Mouse (Mus musculus) urinary bladder, postnatal 25 days (tissue): Measurements from ENCODE around the gene Mccc2.

Experiments
- DNase-seq: peaks from one replicate; pipeline ENCODE4 v3.0.0; 2022; ENCODE audit warnings: low spot score

The Mccc2 gene

DNA sequence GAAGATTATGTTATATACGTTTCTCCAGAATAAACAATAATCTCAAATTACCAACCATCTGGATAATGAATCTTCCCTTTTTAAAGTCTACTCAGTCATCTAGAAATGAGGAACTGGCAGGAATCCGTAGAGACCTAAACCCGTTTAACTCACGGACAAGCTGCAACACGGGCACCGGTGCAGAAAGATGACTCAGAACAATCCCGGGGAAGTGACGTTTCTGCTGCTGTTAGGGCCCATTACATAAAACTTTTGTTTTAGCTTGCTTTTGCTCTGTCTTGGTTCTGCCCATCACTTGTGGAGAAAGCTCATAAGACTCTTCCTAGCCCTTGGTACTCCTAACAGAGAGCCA, 76.1 kb downstream of the Mccc2 start:
- DNase-seq = no peak

DNA sequence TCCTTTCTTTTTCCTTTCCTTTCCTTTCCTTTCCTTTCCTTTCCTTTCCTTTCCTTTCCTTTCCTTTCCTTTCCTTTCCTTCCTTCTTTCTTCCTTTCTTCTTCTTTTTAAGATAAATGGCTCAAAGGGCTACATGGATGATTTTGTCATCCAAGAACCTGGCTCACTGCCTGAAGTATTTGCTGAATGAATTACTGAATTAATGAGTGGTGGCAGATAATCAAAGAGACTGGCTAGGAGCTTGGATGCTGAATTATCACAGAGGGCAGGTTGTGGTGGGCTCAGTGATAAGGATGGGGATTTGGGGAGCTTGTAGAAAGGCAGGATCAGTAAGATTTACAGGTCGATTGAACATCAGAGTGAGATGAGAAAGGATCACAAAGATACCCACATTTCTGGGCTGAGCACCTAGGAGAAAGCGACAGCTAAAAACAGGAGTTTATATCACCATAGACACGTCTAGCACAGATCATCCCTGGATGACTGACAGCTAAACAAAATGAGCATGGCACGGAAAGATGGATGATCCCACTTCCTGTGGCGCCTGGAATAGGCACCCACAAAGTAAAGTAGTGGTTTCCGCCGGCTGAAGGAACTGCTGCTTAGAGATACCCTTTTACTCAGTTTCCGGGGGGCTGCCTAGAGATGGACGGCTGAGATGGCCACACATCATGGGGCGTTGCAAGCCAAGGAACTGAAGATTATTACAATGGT, 76.7 kb downstream of the Mccc2 start:
- no peak for DNase-seq

DNA sequence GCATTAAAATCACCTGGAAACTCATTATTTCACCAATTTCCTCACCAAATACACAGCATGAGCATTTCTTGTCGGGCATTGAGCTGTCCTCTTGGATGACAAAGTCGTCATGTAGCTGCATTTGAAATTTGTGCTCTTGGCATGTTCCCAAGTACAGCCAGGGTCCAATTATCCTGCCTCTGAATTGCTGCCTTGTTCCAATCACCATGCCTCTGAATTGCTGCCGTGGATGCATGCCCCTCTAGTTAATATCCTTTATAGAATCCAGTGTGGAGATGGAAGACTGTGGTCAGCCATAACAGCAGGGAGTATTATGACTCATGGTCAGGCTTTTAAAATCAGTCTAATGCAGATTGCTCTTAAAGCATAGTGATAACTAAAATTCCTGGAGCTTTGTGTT, 77.7 kb downstream of the Mccc2 start:
- no peak for DNase-seq

DNA sequence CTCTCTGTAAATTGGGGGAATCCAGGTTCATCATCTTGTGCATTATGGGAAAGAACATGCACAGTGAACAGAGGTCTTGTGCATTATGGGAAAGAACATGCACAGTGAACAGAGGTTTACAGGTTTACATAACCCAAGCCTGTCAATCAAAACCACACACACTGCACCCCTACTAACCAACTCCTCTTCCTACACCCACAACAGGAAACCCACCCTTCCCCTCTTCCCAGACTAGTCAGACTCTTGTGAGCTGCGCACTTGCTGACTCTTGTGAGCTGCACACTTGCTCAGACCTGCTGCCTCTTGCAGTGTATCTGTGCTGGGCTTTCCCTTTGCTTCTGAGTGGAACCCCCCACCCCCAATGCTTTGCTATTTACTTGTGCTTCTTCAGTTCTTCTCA, 83.0 kb downstream of the Mccc2 start:
- DNase-seq = no peak

DNA sequence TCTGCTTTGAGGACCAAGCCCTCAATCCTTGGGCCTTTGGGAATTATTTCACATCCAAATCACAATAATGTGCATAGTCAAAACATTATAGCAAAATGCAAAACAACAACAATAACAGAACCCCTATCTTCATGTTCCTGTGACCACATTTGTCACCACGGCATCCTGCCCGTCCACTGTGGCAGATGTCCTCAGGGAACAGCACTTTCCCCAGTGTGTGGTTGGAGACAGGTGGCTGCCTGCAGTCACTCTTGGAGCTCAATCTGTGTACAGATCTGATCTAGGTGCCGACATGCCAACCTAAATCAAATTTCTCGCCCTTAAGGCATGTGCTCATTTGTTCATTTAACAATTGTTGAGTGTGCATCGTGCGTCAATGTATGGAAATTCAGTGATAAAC, 83.9 kb downstream of the Mccc2 start:
- DNase-seq = no peak

DNA sequence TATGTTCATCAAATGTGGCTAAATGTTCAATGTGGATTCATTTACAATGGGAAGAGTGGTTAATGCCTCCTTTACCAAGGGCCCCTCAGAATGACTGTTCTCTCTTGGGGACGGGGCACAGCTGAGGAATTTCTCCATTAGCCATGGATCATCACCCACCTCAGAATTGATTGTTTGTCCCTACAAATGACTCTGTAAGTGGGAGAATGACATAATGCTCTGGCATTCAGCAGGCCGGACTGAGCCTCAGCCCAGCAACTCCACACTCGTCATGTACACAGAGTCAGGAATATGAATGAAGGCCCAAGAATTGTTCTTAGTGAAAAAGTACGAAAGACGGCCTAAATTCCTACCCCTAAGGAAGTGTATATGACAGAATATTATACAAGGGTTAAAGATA, 89.2 kb downstream of the Mccc2 start:
- no peak for DNase-seq

DNA sequence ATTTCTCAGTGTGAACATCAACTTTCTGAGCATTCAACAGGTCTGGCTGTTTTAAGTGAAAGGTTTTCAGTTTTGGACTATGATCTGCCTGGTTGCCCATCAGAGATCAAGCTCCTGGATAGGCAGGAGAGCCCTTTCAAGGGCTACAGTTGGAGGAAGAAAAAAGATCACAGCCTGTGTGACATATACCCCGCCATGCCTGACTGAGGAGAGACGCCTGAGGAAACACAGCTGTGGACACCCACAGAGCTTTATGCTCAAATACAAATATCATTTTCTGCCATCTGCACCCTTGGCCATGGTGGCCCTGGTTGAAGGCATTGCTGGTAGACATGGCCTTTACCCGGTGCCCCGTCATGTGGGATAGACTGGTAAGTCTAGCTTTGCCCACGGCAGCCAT, 99.8 kb downstream of the Mccc2 start:
- DNase-seq = no peak

DNA sequence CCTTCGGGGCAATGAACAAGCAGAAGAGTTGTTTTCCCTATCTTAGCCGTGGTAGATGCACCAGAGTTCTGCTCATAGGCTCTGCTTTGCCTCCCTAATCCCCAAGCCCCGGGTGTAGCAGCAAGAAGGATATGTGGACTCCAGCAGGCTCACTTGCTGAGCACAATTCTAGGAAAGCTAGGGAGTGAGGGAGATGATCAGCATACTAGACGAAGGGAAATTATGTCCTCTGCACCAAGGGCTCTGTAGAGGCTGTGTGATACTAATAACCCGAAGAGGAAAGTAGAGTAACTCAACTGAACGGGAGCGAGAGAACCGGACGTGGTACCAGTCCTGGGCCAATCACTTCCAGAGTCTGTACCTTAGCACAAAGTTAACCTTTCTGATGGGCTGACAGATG, 114.5 kb downstream of the Mccc2 start, which contains the start of gene Cartpt:
TSS of gene Cartpt (minus strand) at position 127 of the 400 bp plus-strand sequence.
- no peak for DNase-seq

DNA sequence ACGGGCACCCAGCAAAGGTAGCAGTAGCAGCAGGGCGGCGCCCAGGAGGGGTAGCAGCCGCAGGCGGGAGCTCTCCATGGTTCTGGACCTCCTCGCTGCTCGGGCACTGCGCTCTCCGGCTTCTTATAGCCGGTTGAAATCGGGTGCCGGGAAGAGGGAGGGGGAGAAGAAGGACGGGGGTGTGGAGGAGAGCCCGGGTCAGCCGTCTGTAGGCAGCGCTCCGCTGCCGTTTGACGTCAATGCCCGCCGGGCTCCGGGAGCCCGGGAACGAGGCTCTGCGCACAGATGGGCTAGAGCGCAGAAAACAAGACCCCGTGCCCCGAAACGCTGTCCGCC, 114.9 kb downstream of the Mccc2 start:
- DNase-seq = peak; percentile 23

DNA sequence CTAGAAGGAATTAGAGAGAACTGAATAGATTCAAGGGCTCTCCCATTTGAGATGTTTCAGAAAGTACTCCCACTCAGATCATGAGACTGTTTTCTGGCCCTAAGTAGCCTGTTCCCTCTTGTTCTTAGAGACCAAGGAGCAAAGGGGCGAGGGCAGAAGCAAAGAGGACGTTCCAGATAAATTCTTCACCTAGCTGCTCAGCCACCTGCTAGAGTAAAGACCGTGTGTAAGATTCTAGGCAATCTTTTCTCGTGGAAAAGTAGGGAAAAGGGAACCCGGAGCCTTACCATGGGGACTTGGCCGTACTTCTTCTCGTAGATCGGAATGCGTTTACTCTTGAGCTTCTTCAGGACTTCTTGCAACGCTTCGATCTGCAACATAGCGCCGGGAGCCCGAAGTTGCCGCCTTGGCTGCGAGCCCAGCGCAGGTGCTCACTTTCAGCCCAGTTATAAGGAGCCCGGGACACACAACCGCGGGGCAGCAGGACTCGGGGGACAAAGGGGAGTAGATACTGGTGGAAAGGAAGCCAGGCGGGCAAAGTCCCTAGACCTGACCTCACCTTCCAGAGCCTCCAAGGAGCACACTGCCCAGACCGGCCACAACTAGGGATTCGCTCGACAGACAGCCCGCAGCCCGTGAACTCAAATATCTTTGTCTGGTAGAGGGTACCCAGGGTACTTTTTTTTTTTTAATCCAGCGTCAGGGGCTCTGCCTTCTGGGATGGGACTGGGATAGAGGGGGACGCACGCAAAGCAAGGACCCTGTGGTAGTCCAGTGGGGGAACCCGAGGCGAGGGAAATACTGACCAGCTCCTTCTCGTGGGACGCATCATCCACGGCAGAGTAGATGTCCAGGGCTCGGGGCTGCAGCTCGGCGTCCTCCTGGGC, 115.5 kb downstream of the Mccc2 start:
- DNase-seq = no peak

DNA sequence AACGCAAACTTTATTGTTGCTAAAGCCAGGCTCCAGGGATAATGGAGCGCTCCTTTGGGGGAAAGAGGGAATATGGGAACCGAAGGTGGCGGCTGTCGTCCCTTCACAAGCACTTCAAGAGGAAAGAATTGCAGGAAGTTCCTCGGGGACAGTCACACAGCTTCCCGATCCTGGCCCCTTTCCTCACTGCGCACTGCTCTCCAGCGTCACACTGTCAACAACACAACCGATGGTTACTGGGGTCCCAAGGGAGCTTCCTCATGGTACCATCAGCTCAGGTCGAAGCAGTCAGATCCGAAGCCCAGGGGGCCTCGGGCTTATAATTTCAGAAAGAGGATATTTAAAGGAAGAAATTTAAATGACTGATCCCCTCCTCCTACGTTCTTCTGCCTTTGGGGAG, 116.6 kb downstream of the Mccc2 start:
- no peak for DNase-seq
